Mouse (Mus musculus): ENCODE data around the gene Slc35f1.

DNA sequence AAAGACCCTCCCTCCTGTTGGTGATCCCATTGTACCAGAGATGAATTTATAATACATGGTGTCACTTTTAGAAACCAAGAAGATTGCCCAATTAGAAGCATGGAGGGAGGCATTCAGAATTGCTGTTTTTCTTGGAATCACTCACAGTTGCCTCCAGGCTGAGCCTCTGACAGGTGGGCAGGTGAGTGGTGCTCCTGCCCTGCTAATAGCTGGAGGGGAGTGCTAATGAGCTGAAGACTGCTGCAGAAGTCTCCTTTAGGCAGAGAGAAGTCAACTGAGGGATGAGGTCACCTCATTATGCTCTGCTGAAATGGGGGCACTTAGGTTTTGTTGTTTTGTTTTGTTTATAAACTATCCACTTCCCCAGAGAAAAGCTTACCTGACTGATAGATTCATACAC is 355.6 kb downstream of the Slc35f1 start:
- TF ChIP-seq CTCF (IDR thresholded peaks at IDR 0.05; ENCODE audit: control insufficient read depth, insufficient read depth, insufficient replicate concordance, low read depth, low read length) (no peak), POLR2A (IDR thresholded peaks at IDR 0.05; ENCODE audit: control insufficient read depth, low read depth, low read length) (no peak)
